Mouse (Mus musculus) megakaryocyte, adult 5-6 weeks (primary cell): ENCODE measurements around the gene Sorcs2. TPM values are rescaled to one million over a fixed set of nuclear protein-coding genes. Genes with fewer than 3 reads are reported as not detected.
"Not testable (repeated sequence)": the region's sequence is repeated elsewhere in the genome, so short reads cannot be mapped to it uniquely, and the experiment has no call there.

Source experiments
- ATAC-seq: 2 replicates; pipeline ENCODE4 v1.8.0; 2016; ENCODE audit warnings: mild to moderate bottlenecking, inconsistent platforms; ENCODE audit not compliant: poor library complexity, severe bottlenecking
- total RNA-seq, 2 experiments: library from RNA; stranded (forward) in 1 of 2; stranded (reverse) in 1 of 2; fragments of 153-499, 151-499 nt in 1 of 2; fragments of 221-1000, 200-1000 nt in 1 of 2; gene quantifications; 2 replicates each; pipeline versions ENCODE4 v1.2.3 to v1.2.4; 2015 to 2017

Gene Sorcs2
- total RNA-seq, 2 experiments from 2014 or later: 0.22 TPM; not detected in 1

DNA sequence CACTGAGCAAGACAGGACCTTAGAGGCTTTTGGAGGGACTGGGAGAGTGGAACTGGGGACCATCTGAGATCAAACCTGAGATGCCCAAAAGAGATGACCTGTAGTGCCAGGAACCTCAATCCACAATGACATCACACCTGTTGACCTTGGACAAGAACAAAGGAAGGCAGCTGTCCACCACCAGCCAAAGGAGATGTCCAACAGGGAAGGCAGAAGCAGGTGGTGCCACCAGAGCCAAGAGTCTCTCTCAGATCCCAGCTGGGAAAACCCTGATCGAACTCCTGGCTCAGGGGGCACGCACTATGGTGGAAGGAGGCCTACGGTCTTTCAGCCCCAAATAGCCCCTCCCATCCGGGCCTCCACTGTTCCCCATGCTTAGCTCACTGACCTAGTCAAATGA lies 6.2 kb downstream of the Sorcs2 start:
- no peak for ATAC-seq

GRCm38 (mm10) chr5:36390591-36390927 lies 7.4 kb downstream of the Sorcs2 start:
- ATAC-seq: not testable (repeated sequence)

DNA sequence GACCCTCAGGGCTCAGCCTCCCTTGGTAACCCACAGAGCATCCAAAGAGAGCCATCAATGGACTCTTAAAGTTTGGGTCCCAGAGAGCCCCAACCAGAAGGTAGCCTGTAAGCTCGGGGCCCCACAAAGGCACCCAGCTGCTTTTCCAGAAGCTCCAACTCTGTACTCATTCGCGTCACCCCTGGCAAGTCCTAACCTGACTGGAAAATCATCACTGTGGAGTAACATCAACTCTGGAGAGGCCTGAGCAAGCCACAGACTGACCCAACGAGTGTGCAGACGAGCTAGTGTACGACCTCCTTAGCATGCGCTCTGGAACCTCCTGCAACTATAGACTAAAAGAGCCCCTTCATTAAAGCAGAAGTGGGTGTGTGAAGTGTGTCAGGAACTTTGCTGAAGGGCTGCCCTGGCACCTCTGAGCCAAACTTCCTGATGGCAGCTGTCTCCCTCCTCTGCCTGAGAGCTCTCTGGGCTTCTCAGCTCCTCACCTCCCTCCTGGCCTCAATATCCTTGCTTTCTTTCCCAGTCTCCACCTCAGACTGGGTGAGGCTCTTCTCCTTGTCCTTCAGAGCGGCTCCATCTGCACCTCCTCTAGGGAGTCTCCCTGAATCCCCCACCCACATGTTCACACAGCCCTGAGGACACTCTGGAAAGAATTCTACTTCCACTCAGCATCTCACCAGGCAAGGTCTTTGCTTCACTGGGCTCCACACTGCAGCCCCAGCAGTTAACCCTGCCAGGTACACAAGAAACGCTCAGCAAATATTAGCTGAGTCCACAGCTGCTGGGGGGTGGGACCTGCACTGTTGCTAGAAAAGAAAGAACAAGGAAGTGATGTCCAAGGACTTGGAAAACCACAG lies 8.0 kb downstream of the Sorcs2 start:
- no peak for ATAC-seq

DNA sequence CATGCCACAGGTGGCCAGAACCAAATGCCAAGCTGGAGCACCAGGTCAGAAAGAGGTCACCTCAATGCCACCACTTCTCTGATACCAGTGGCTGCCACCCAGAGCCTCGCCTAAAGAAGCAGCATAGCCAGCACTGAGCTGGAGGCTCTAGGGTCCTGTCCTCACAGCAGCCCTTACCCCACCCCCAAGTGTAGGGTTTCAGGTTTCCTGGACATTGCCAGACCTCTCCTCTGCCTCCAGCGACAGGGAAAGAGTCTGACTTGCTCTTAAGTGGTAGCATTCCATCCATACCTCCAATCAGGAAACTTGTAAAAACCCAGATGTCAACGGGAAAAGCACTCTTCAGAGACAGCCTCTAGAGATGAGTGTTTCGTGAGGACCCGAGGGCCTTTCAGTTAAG lies 12.9 kb downstream of the Sorcs2 start:
- no peak for ATAC-seq

GRCm38 (mm10) chr5:36383431-36383830 lies 14.5 kb downstream of the Sorcs2 start:
- no peak for ATAC-seq

DNA sequence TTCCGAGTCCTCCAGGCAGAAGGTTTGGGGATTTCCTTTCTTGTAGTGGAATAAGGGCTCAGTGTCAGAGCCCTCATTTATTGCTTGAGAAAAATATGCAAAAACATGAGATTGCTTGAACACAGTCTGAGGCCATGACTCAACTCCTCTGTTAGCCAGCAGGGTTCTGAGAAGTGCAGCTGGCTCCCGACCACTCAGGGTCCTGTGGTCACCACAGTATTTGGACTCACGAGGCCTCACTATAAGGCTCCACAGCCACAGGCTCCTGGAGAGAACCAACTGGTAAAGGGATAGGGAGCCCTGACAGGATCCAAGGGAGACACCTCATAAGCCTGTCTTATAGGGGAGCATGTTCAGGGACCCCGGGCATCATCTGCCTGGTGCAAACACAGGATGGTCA lies 15.2 kb downstream of the Sorcs2 start:
- no peak for ATAC-seq

GRCm38 (mm10) chr5:36382134-36382693 lies 15.7 kb downstream of the Sorcs2 start:
- ATAC-seq: no peak

DNA sequence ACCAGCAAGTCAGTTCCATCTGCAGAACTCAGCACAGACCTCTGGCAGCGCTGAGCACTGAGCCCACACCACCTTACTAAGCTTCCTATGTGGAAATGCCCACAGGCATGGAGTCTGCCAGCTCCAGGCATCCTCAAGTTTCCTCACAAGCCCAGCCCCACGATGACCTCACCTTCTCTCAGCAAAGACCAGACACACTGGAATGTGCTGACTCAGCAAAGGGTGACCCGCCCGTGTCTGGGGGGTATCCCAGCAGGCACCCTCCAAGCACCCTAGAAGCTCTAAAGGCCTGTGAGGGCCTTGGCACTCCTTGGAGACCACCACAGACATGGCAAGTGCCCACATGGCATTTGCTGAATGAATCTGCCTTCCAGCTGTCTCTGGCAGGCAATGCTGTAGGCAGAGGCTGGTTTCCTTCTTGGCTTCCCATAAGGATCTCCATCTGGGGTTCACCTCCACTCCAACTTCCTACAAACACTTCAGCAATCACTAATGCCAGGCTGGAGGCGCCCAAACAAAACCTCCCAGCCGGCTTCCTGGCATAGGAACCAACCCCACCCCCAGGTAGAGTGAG lies 17.9 kb downstream of the Sorcs2 start:
- no peak for ATAC-seq

GRCm38 (mm10) chr5:36378370-36378738 lies 19.6 kb downstream of the Sorcs2 start:
- ATAC-seq: no peak

GRCm38 (mm10) chr5:36377456-36378369 lies 20.2 kb downstream of the Sorcs2 start:
- ATAC-seq: 0 out of 2 replicates have a peak, but pooled peaks have one; percentile 17

DNA sequence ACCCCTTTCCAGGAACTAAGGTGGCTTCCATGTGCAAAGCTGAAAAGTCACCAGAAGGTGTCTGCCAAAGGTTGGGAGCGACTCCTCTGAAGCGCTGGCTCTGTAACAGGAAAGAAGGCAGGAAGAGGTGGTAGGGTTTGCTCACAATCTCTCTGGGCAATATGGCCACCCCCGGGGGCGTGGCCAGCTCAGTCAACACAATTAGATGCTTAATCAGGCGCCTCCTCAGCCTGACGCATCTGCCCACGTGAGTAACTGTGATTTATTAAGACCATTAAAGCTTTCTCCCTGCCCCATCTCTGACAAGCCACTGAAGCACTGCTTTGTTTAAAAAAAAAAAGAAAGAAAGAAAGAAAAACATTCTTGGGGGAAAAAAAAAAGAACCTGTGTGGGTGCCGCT lies 22.1 kb downstream of the Sorcs2 start:
- no peak for ATAC-seq

DNA sequence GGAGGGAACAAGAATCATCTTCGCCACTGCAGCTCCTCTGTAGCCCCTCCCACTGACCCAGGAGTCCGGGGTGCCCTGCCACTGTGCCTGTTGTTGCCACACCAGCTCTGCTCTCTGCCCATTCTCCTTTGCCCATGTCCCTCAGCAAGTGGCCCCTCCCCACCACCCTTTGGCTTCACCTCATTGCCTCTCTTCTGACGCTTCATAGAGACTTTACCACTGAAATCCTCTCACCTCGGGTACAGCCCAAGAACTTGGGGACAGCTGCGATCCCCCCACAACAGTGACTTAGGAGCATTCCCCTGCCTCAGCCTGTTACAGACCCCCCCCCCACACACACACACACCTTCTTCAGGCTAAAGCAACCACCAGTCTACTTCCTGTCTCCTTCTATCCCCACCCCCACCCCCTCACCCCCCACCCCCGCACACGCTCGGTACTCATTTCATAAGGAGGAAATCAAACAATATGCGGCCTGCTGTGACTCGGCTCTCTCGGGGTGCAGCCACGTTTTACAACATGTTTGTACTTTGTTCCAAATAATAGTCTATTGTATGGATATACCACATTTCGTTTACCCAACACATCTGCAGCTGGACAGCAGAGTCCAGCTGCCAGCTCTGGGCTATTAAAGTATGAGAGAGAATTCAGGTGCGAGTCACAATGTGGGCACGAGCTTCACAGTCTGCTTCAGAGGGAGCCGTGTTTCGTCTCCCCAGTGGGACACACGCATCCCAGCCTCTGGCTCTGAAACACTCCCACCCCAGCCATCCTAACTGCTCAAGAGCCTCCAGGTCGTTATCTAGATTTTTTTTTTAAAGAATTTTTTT lies 23.5 kb downstream of the Sorcs2 start:
- peak; percentile 38; the same call in 1 of the 2 replicates for ATAC-seq

GRCm38 (mm10) chr5:36373246-36373891 lies 24.6 kb downstream of the Sorcs2 start:
- peak; percentile 50 for ATAC-seq

DNA sequence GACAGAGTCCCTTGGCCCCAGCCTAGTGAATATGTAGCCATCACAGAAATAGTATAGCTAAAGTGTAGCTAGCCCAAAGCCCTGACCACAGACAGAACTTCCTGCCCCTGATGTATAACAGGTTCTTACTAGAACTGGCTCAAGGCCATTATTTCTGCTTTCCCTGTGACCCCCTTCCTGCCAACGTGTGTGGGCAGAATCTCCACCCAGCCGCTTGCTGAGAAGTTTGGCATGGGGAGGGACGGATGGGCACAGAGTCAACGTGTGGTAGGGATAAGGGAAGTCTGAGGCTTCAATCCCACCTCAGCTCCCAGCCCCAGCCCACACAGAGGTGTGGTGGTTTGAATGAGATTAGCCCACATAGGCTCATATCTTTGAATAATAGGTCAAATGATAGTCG lies 26.2 kb downstream of the Sorcs2 start:
- no peak for ATAC-seq

GRCm38 (mm10) chr5:36369261-36369684 lies 28.7 kb downstream of the Sorcs2 start:
- no peak for ATAC-seq

DNA sequence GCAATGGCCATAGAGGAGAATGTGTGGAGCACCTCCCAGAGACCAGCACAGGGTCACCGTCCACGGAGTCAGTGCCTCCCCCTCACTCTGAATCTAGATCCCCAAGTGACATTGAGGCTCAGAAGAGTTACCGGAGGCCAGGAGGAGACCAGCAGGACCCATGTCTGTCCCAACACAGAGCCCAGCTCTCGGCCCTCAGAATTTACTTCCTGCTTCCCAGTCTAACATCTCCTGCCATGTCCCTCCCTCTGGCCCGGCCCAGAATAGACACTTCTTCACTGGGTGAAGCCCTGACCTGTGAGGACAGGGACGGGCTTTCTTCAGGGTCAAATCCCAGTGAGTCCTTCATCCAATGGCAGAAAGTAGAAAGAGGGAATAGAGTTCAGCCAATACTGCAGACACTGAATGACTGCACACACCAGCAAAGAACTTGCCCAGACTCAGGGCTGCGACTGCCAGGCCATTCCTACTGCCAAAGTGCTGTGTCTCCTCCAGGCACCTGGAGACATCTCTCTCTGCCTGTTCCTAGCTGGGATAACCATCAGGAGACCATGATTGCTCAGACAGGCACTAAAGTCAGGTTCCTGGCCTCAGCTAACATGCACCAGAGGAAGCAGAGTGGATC lies 29.3 kb downstream of the Sorcs2 start:
- ATAC-seq: no peak

- no peak for ATAC-seq
Observed at GRCm38 (mm10) chr5:36367911-36368310, 30.0 kb downstream of the Sorcs2 start.

DNA sequence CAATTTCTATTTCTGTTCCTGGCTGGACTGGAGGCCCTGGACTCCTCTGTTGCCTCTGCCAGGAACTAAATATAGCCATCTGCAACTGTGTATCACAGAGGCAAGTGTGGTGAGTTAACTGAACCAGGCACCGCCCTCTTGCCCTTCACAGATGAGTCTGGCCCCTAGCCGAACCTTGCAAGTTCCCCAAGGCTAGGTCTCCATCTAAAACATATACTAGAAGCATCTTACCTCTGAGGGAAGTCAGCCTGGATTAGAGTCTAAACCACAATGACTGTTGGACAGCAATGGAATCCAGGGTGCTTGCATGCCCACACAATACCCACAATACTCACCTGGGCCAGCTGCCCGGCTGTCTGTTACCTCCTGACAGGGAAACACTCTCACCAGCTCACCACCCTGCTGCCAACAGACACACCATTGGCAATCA lies 30.7 kb downstream of the Sorcs2 start:
- no peak for ATAC-seq

- ATAC-seq: no peak
Observed at GRCm38 (mm10) chr5:36361749-36362148, 36.2 kb downstream of the Sorcs2 start.
